17 mouse cellular contexts compared by ENCODE assay signal in the genomic region with DNA sequence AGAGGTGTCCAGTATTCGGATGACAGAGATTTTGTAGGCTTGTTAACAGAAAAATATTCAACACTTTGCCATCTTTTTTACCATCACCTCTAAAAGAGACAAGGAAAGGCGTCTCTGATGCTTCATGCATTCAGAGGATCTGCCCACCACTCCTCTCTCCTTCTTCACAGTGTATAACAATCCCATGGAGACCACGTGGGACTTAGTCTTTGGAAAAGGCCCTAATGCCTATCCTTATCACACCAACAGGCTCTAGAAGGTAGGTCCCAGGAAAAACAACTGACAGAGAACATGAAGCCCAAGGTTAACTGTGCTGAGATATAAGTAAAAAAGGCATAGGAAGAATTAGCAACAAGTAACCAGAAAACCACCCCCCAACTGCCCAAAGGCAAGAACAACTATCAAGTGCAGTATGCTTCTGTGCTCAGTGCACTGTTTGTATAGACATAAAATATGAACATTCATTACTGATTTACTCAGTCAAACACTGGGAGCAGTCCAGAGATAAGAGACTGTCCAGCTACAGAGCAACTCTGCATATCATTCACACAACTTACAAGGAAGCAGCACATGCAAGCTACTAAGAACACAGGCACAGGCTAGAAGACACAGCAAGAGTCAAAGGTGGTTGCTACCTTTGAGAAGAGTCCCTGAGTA.
"Had no signal": no experiment of that assay in that cellular context is flagged by ENCODE, and none has a peak within 500 bp of the region (broad histone marks: within the 10 kb centered on the region; RNA-seq: fewer than 3 reads in every experiment).

No protein-coding gene starts in this region.

- H3K4me2 ChIP-seq: hindbrain, embryonic 13.5 days; limb, embryonic 15.5 days; neural tube, embryonic 15.5 days had no signal

- DNase-seq: kidney, adult 11 months; kidney, adult 9 months; kidney, postnatal 10 days; kidney, postnatal 4 days; layer of hippocampus, postnatal 36 days; lung, adult 2 months; lung, postnatal 4 days; midbrain, embryonic 14.5 days; spleen, adult 18-20 months; thymus, adult 2 months; thymus, postnatal 25 days had no signal

- H3K27ac ChIP-seq: hindbrain, embryonic 13.5 days; hindbrain, postnatal 0 days; limb, embryonic 15.5 days; midbrain, embryonic 10.5 days; neural tube, embryonic 15.5 days had no signal

- H3K4me3 ChIP-seq: hindbrain, embryonic 13.5 days; limb, embryonic 15.5 days; midbrain, embryonic 10.5 days; myocyte; neural tube, embryonic 15.5 days had no signal

- H3K4me1 ChIP-seq: hindbrain, embryonic 13.5 days; limb, embryonic 15.5 days; midbrain, embryonic 10.5 days; neural tube, embryonic 15.5 days had no signal

- ATAC-seq: hindbrain, postnatal 0 days had no signal

- H3K9ac ChIP-seq: hindbrain, embryonic 13.5 days; limb, embryonic 15.5 days; neural tube, embryonic 15.5 days had no signal

- H3K9me3 ChIP-seq: hindbrain, embryonic 13.5 days; limb, embryonic 15.5 days; midbrain, embryonic 10.5 days; neural tube, embryonic 15.5 days had no signal

- H3K27me3 ChIP-seq: hindbrain, embryonic 13.5 days; limb, embryonic 15.5 days; neural tube, embryonic 15.5 days had no signal
